Mouse (Mus musculus) kidney, postnatal 4 days (tissue): Measurements from ENCODE around the gene Arhgap4.

Experiments used
- DNase-seq, 2 experiments: peaks; one replicate each; pipeline ENCODE4 v3.0.0; 2021; ENCODE audit warnings: mixed read lengths in 2 of 2

Gene Arhgap4

DNA sequence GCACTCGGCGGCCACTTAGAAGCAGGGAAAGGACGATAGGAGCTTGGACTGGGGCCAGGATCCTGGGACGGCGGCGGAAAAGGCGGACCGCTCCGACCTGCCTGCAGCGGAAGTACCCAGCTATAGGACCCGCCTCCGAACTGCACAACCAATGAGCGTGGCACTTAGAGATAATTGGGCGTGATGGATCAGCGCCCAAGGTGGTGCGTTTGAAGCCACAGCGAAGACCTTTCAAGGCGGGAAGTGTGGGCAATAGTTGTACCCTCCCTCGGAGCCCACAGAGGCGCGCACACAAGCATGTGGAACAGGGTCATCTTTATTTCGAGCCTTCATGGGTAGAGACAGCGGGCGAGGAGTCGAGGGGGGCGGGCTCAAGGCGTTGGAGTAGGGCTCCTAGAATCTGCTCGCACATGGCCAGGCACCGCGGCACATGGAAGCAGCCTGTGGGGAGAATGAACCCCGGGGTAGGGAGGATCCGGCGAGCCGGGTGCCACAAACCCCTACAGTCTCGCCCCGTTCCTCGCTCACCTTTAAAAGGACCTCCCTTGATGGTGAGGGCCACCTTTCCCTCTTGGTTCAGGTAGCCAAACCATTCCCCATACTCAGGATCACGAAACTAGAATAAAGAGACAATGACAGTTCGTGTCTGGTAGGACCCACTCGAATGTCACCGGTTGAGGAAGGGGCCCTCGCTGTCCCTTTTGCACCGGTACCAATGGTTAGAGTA lies at the start of gene Arhgap4, which contains the start of gene Naa10:
TSS of gene Arhgap4 (minus strand) at position 48 of the 727 bp plus-strand sequence.
TSS of gene Naa10 (minus strand) at position 122 of the 727 bp plus-strand sequence.
- peak; percentile 90 to 94 for DNase-seq

DNA sequence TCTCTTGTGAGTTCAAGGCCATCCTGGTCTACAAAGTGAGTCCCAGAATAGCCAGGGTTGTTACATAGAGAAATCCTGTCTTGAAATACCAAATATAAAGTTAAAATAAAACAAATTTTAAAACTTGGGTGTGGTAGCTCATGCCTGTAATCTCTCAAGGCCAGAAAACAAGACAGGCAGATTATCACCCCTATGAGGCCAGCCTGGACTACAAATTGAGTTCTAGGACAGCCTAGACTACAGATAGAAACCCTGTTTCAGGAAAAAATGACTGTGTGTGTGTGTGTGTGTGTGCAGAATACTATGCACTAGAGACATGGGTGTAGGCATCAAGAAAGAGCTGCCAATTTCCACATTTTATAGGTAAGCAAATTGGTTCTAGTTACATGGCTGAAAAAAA lies 49.1 kb upstream of the Arhgap4 start:
- no peak for DNase-seq

DNA sequence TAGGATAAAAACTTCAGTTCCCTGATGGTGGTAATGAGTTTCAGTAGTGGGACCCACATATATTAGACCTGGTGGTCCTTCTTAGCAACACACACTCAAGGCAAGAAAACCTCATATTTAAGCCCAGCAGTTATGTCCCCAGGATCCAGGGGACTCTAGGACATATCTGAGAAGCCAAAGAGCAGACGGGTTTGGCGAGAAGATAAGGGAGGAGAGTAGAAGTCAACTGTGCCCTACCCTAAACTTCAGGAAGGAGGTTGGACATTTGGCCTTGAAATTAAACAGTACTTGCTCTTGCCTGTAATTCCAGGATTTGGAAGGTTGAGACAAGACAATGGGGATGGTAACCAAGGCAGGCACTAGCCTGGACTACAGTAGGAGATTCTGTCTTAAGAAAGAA lies 48.1 kb upstream of the Arhgap4 start:
- DNase-seq: no peak

DNA sequence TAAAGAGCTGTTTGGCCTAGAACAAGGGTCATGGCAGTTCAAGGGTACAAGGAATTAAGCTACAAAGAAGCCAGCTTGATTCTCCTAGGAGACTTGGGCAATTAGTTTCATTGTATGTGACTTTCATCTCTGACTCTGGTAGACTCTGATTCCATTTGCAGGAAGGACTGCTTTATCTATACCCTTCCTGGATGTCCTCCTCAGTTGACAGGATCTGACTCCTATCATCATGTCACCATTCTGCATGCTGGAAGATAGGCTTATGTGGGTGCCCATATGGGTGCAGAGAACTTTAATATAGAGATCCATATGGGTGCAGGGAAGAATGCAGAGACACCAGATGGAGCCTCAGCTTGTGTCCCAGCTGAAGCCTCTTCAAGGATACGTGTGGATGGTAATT lies 47.5 kb upstream of the Arhgap4 start:
- DNase-seq: no peak

DNA sequence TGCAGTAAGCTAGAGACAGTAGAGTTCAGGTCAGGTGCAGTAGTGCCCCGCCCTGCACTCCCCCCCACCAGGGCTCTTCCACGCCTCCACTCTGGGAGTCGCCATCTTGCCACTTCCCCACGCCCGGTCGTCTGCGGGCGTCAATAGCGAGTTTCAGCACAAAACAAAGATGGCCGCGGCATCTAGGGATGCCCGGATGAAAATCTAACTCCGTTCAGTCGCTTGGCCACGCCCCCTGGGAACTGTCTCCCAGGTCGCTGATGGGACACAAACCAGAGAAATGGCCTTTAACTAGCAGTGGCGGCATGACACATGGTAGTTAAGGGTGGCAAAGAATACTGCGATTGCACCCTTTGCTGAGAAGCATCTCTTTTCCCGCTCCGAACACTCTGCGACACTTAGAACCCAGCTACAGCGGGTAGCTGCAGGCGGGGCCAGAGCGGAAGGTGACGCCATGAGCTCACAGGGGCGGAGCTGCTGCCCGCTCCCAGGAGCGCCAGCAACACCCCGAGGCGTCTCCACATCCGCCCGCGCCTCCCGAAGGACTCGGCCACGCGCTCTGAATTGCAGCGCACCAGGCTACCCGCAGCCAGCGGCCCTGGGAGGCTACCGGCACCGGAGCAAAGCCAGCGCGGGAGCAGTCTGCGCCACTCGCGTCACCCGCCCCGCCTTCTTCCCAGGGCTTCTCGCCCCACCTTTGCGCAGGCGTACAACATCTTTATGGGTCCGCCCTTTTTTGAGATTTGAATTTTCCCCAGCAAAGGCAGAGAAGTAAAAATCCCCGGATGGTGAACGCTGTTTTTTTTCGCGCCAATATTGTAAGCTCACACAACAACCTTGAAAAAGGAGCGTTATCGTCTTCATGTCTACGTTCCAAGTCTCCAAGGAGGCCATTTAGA lies 45.8 kb upstream of the Arhgap4 start:
- peak; percentile 90 to 94 for DNase-seq

DNA sequence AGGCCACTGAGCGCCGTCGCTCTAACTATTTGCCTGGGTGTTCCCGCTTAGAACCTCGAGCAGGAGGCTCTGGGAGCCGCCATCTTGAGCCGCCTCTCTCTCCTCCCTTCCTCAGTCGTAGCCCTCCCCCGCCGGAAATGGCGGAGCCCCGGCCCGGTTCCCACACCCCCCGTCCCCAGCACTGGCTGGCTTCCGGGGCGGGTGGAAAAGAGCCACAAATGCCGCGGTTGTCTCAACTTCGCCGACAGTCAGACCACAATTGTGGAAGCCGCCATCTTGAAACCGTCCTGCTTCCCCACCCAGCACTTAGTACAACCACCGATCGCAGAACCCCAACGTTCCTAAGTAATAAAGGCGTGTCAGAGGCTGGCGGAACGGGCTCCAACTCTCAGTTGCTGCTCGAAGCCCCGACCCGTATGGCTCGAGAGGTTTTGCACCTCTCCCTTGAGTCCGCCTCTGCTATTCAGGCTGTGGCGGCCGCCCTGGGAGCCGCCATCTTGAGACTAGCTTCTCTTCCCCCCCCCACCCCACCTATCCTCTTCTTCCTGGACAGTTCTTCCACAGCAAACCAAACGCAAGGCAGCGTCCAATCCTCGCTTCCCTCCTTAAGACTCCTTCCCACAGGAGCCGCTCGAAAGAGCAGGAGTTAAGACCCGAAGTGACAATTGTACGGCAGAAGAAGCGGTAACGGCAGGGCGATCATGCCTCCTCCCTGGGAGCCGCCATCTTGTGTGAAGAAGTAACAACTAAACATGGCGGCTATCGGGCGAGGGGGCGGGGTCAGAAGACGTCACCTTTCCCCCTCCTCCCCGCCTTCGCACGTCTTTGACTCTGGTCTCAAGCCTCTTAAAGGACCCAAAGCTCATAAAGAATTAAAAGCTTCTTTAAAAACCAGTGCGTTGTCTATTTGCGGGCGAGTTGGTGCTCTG lies 44.8 kb upstream of the Arhgap4 start, which contains the start of gene Hcfc1:
TSS of gene Hcfc1 (minus strand) at position 110 of the 929 bp plus-strand sequence.
- DNase-seq: peak; percentile 87 to 93

DNA sequence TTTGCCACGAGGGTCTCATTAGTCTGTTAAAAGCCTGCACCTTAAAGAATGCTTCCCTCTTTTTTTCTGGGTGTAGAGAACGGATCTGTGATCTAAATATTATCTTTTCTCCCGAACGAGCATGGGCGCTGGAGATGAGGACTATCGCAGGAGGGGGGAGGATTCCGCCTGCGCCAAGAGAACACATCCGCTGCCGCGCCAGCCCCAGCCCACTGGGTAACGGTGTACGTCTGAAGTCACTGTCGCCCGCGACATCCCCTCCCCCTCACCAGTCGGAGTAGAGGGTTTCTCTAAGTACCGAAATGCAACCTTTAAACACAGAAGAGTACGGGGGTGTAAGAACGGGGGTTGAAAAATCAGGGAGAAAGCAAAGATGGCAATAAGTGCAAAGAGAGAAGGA lies 43.6 kb upstream of the Arhgap4 start:
- peak; percentile 56 to 68 for DNase-seq

DNA sequence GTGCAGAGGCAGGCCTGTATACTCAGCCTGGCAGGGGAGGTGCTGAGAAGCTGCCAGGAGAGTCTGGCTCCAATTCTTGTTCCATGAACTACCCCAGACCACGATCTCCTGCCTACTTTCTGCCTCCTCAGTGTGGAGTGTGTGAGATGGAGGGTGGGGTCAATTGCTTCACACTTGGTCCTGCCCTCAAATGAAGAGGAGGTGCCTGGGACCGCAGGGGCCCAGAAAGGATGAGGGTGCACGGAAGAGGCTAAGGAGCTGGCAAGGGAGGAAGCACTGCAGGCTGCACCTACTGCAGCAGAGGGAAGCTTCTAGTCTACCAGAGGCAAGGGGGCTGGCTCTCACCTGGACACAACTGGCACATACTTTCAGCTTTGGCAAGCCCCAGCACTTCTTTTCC lies 42.7 kb upstream of the Arhgap4 start:
- DNase-seq: no peak

DNA sequence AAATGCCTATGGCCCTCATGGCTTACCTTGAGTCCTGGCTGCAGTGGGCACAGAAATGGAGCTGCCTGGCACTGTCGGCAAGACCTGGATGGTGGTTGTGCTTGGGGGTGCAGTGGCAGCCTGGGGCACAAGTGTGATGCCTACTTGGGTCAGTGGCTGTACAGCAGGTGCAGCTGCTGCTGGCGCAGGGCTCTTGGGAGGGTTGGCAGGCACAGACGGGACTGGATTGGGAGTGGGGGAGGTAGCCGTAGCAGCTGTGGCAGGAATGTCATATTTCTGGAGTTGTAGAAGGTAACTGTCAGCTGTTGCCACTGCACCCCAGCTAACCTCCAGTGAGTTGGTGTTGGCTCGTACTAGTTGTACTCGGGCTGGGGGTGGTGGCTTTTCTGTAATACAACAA lies 33.3 kb upstream of the Arhgap4 start:
- no peak for DNase-seq

DNA sequence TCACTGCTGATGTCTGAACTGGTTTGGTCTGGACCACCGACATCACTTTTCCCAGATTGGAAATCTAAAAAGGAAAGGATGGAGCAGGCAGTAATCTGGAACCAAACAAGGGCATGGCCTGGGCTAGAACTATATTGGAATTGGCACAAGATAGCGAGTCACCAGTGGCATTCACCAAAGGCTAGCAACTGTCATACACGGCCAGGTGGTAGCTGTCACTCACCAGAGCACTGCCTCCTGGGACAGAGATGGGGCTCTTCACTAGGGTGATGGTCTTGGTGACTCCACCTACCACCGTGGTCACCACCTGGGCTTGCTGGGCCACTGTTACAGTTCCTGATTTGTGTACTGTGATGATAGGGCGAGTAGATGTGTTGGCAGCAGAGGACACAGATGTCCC lies 30.9 kb upstream of the Arhgap4 start:
- no peak for DNase-seq

DNA sequence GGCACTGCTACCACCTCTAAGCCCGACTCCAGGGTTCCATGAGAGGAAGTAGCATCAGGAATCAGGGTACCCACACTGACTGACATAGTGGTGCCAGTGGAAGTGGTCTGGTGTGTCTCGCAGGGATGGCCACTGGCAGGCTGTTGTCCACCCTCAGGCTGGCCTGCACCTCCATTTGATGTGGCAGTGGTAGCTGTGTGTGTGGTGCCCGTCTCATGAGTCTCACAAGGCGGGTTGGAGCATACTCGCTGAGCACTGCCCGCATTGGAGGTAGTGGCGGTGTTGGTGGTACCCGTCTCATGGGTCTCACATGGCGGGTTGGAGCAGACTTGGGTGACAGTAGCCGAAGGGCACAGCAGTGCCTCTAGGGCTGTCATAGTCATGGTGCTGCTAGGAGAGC lies 27.7 kb upstream of the Arhgap4 start:
- DNase-seq: no peak

DNA sequence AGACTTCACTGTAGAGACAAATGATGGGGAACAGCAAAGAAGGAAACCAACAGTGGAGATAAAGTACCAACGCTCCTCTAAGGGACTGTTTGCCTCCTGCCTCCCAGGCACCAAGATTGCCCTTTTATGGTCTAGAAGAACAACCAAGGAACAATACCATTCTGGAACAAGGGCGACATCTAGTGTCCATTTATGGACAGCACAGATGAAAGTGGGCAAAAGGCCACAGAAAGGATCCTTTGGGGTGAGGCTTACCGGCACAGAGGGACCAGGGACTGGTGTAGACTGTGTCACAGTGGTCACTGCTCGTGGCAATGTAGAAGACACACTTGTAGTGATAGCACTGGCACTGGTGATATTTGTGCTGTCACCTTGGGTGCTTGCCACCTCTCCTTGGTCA lies 27.0 kb upstream of the Arhgap4 start:
- DNase-seq: peak; percentile 38 to 65

DNA sequence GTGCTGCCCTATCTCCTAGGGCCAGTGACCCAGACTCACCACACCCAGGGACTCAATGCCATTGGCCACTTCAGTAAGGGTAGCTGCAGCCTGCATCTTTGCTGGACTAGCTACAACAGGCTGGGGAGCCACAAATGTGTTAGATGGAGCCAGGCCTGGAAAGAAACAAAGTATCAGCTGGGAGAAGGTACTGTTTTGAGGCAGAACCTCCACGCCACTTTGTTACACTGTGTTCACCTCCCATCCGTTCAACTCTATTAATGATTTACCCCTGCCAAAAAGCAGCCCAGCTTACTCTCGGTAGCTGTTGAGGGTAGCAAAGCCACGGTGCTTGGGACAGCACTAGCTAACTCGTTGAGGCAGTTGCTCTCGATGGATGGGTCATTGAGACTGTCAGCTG lies 25.2 kb upstream of the Arhgap4 start:
- DNase-seq: no peak

DNA sequence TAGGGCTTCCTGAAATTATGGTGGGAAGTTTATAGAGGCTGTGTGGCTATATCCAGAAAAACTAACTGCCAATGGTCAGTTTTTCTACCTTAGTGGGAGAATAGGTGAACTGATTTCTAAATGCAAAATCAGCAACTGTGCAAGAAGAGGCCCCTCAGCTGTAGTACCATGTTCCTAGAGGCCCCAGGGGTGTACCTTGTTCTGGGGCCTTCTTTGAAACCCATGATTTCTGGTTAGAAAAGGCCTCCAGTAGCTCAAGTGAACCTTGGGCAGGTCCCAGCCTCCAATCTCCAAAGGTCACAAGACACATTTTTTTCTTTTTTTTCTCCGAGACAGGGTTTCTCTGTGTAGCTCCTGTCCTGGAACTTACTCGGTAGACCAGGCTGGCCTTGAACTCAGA lies 20.6 kb upstream of the Arhgap4 start:
- DNase-seq: no peak

DNA sequence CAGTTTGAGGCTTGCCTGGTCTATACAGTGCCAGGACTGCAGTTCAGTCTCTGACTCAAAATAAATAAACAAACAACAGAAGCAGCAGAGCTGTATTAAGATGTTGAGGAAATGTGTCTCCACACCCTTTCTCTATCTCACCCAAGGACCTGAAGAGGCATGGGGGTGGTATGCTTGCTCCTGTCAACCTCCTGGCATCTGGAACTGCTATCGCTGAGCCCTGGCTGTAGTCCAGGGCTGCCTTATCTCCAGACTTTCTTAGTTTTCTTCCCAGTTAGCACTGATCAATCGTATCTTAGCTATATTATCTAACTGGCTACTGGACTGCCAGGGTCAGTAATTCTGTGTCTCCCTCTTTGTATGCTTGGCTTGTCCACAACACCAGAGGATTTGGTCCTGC lies 20.2 kb upstream of the Arhgap4 start:
- no peak for DNase-seq

DNA sequence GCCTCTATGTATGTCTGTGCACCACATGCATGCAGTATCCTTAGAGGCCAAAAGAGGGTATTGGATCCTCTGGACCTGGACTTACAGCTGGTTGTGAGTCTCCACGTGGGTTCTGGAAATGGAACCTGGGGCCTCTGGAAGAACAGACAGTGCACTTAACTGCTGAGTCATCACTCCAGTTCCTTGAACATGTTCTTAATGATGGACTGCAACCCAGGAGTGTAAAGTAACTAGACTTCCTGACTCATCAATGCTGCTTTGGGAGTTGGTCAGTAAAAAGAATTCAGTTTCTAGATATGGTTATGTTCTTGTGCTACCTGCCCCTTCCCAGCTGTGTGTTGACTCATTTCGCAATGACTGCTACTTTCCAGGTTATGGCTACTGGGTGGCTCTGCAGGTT lies 10.2 kb upstream of the Arhgap4 start:
- no peak for DNase-seq

DNA sequence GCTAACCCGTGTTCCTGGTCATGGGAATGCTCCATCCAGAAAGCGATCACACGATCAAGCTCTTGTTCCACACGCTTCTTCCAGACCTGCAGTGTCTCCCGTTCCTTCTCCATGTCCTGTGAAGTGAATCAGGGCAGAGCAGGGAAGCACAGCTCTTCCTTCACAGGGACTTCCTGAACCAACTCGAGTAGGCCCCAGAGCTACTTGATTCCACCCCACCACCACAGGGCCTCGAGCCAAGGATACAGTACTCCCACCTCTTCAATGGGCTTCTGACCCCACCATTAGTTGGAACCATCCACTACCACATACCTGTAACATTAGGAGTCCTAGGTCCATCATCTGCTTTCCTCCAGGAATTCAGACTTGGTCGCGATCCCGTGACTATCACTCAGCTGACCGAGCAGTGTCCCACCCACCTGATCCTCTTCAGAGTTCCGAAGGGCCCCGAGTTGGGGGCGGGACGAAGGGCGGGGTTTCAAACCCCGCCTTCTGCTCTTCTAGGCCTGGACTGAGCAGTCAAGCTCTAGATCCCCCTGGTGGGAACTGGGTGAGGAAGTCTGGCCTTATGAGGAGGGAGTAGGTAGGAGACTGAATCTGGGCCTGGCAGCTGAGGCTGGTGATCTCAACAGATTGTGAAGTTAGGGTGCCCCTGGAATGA lies 8.9 kb upstream of the Arhgap4 start, which contains the start of gene Renbp:
TSS of gene Renbp (minus strand) at position 449 of the 661 bp plus-strand sequence.
- DNase-seq: peak; percentile 83 to 89

DNA sequence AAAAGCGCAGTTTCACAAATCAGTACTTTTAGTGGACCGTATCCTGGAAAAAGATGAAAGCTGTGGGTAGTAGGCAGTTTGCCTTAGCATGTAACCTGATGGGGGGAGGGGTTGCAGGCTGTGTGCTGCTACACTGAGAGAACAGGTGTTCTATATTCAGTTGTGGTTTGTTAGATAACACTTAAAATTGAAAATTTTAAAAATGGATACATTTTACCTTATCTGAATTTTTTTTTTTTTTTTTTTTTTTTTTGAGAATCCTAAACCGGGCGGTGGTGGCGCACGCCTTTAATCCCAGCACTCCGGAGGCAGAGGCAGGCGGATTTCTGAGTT lies 846 bp upstream of the Arhgap4 start:
- DNase-seq: no peak

DNA sequence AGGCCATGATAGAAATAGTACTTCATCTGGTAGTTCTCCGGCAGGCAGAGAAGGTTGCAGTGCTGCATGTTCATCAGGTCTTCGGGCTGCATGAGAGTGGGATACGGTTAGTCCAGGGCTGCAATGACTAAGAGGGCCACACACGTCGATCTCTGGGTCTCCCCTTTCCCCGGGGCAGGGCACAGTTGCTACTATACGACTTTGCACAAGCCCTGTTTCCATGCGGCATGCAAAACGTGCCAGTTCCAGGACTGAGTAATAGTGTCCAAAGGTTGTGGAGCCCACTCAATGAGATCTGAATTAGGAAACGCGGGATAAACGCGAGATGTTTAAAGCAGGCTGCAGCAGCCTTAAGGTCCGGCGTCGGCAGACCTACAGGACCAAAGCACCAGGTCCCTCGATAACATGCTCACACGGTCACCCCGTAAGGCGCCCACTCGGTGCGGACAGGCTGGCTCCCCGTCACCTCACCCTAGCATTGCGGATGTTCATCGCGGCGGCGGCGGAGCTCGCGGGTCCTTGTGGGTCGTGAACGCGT lies 316 bp downstream of the Arhgap4 start:
- DNase-seq: no peak

DNA sequence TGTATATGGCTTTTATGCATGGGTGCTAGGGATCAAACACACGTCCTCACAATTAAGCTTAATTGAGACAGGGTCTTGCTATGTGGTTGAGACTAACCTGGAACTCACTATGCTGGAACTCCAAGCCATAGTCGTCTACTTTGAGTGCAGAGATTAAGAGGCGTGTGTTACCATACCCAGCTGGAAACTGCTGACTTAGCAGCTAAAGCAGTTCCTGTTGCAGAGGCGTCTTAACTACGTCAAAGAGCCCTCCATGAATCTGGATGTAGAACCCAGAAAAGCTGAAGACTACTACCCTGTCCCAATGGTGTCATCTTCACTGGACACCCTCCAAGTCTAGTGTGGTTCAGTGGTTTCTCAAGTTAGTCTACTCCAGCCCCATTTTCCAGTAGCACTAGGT lies 3.0 kb downstream of the Arhgap4 start:
- no peak for DNase-seq

DNA sequence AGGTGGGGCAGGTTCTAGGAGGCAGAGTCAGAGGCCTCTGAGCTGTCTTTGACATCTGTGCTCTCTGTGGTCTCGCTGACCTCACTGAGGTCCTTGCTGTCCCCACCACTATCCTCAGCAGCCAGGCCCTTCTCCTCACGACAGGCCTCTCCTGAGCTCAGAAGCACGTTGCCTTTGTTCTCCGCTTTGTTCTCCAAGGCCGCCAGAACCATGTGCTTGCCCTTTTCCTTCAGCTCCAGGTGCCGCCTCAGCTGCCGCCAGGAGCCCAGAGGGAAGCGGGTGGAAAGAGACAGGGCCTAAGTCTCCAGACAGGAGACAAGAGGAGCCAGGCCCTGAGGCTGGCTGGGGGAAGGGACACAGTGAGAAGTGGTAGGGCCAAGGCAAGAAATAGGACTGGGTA lies 4.7 kb downstream of the Arhgap4 start:
- DNase-seq: no peak
